ENCODE assay signal across 8 mouse cellular contexts in the genomic region with DNA sequence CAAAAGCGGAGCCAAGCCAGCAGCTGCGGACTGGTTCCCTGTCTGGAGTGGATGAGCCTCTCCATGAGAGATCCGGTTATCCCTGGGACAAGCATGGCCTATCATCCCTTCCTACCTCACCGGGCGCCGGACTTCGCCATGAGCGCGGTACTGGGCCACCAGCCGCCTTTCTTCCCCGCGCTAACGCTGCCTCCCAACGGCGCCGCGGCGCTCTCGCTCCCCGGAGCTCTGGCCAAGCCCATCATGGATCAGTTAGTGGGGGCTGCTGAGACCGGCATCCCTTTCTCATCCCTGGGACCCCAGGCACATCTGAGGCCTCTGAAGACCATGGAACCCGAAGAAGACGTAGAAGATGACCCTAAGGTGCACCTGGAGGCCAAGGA. TPM values are rescaled to one million over a fixed set of nuclear protein-coding genes. Genes with fewer than 3 reads are reported as not detected.
A peak's percentile ranks its signal among the peaks of the same experiment; 100 is the strongest.
DNase-seq lines count a peak whose midpoint lies in the region; ATAC-seq lines count a peak whose summit lies in the region.

No protein-coding gene starts in this region.

- H3K9ac ChIP-seq in forebrain, embryonic 15.5 days (replicated peaks): no peak overlapping the region
- peak overlapping the region; percentile 49 for H3K9ac ChIP-seq in neural tube, embryonic 11.5 days (ENCODE audit: low read length)

- no peak overlapping the region for H3K27ac ChIP-seq in forebrain, embryonic 15.5 days (replicated peaks)
- H3K27ac ChIP-seq in neural tube, embryonic 11.5 days (ENCODE audit: low read depth, low read length): no peak overlapping the region

- H3K4me2 ChIP-seq in forebrain, embryonic 15.5 days (replicated peaks): no peak overlapping the region
- peak overlapping the region; percentile 55 for H3K4me2 ChIP-seq in neural tube, embryonic 11.5 days (ENCODE audit: low read depth)

- H3K27me3 ChIP-seq in forebrain, embryonic 15.5 days: peaks cover 93% of the 10 kb centered on the region
- H3K27me3 ChIP-seq in neural tube, embryonic 11.5 days (ENCODE audit: control insufficient read depth, insufficient read depth, low read length): peaks cover 97% of the 10 kb centered on the region

- no peak for ATAC-seq in forebrain, embryonic 15.5 days (replicated peaks)
- ATAC-seq in neural tube, embryonic 11.5 days (ENCODE audit: insufficient read depth, low FRiP score, low TSS enrichment): no peak
- ATAC-seq in cerebellum, adult (ENCODE audit: insufficient number of reproducible peaks, low FRiP score, low TSS enrichment): no peak

- H3K36me3 ChIP-seq in forebrain, embryonic 15.5 days: no peaks in the 10 kb centered on the region
- no peaks in the 10 kb centered on the region for H3K36me3 ChIP-seq in neural tube, embryonic 11.5 days (ENCODE audit: control insufficient read depth, insufficient read depth, low read length)

- DNase-seq in adrenal gland, adult 18-20 months (ENCODE audit: low spot score in 2 of 2): peak; percentile 41 to 42
- DNase-seq in adrenal gland, adult 8-10 months: no peak
- peak; percentile 66 for DNase-seq in 3134 (ENCODE audit: extremely low read depth, insufficient read length, low spot score)
- DNase-seq in kidney, postnatal 25 days: peak; percentile 13 to 52
- peak; percentile 60 for DNase-seq in neural tube, embryonic 11.5 days (ENCODE audit: low spot score)
- DNase-seq in cerebellum, postnatal 4 days (ENCODE audit: low spot score in 2 of 2): no peak

- WGBS in forebrain, embryonic 15.5 days: 1% methylated on average over 23 of the region's 23 CpGs
- under 1% methylated on average over 23 of the region's 23 CpGs for whole genome bisulfite sequencing in neural tube, embryonic 11.5 days

- H3K4me1 ChIP-seq in forebrain, embryonic 15.5 days: peaks cover 21% of the 10 kb centered on the region
- H3K4me1 ChIP-seq in neural tube, embryonic 11.5 days (ENCODE audit: control insufficient read depth, insufficient read depth, low read length): peaks cover 13% of the 10 kb centered on the region

- peak overlapping the region; percentile 11 for H3K4me3 ChIP-seq in forebrain, embryonic 15.5 days
- H3K4me3 ChIP-seq in neural tube, embryonic 11.5 days (ENCODE audit: low read depth, low read length): peak overlapping the region; percentile 28

- no peaks in the 10 kb centered on the region for H3K9me3 ChIP-seq in forebrain, embryonic 15.5 days
- H3K9me3 ChIP-seq in neural tube, embryonic 11.5 days (ENCODE audit: control insufficient read depth, low read length): no peaks in the 10 kb centered on the region

RNA-seq across cellular contexts. Expression of a gene that starts 1.5 kb away (rescaled TPM):
- 100 to 1,000 TPM; 298 to 307 TPM for total RNA-seq in adrenal gland, adult 18-20 months (2021)
- 100 to 1,000 TPM; 299 to 549 (median 400) TPM for total RNA-seq in adrenal gland, adult 8-10 months (2022)
- 1.7 and 2.4 TPM in 2 replicates for polyA plus RNA-seq in forebrain, embryonic 15.5 days (2015; fragmentation: Nextera tagmentation; extraction: Ambion mirVana)
- 10.5 and 15.5 TPM in 2 replicates for polyA plus RNA-seq in neural tube, embryonic 11.5 days (2014; fragmentation: Nextera tagmentation; extraction: Ambion mirVana)

Comparison
In these comparisons a context has a peak if more than half of its experiments do, and no peak if none do; other contexts are left out.
1. DNase-seq: peak in adrenal gland, adult 18-20 months (2 of 2), 3134 (single experiment), kidney, postnatal 25 days (2 of 2) and neural tube, embryonic 11.5 days (single experiment); none in adrenal gland, adult 8-10 months (single experiment) and cerebellum, postnatal 4 days (0 of 2).